Mouse (Mus musculus): ENCODE measurements at regions not wholly inside any gene's neighbourhood (a gene's known extent, or its start where the extent isn't known, plus 50 kb on each side); places are given as distances from the start of the nearest gene placed in this dataset.

DNA sequence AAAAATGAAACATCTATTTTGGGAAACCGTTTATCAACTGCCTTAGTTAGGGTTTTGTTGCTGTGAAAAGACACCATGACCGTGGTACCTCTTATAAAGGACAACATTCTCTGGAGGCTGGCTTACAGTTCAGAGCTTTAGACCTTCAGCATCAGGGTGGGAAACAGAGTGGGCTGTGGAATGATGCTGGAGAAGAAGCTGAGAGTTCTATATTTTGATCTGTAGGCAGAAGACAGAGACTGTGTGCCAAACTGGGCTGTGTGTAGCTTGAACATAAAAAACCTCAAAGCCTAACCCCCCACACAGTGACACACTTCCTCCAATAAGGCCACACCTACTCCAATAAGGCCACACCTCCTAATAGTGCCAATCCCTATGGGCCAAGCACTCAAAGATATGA, 158.8 kb downstream of the Npr3 start:
- H3K27ac ChIP-seq: no peak overlapping the region
- TF ChIP-seq CTCF (IDR thresholded peaks at IDR 0.05; ENCODE audit: low read depth): no peak
- no peak overlapping the region for H3K4me3 ChIP-seq (ENCODE audit: low read length)
- no peaks in the 10 kb centered on the region for H3K27me3 ChIP-seq (ENCODE audit: insufficient read depth, low read length)
- ATAC-seq: no peak
- H3K9ac ChIP-seq (replicated peaks; ENCODE audit: low read length): no peak overlapping the region
- no peak for DNase-seq (ENCODE audit: low spot score)
- no peaks in the 10 kb centered on the region for H3K4me1 ChIP-seq (ENCODE audit: insufficient read depth, low read length)
- H3K36me3 ChIP-seq (ENCODE audit: insufficient read depth, low read length): no peaks in the 10 kb centered on the region
- no peak overlapping the region for H3K4me2 ChIP-seq (ENCODE audit: low read depth, low read length)
- H3K9me3 ChIP-seq (ENCODE audit: low read length): no peaks in the 10 kb centered on the region
- 88% methylated on average over 2 of the region's 2 CpGs for WGBS

DNA sequence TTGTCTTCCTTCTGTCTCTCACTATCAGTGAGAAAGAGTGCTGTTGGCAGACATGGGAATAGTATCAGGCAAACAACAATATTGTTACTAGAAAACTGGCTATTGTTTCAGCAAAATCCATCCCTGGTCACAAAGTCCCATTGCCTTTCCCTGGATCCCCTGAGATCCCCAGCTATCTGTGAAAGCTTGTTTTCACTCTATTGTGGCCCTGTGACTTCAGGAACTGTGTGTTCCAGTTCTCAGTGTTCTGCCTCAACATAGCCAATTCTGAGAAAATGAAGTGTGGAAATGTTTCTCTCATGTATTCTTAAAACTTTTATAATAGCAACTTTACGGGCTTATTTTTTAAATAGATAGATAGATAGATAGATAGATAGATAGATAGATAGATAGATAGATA, 160.3 kb downstream of the Npr3 start:
- H3K27ac ChIP-seq: no peak overlapping the region

GRCm38 (mm10) chr15:11745629-11746372, 161.3 kb downstream of the Npr3 start:
- H3K9ac ChIP-seq (replicated peaks; ENCODE audit: low read length): no peak overlapping the region
- no peak for TF ChIP-seq CTCF (IDR thresholded peaks at IDR 0.05; ENCODE audit: low read depth)
- DNase-seq (ENCODE audit: low spot score): no peak

More for the DNA sequence above, 160.3 kb downstream of the Npr3 start:
- Histone ChIP-seq H3K9me3 (ENCODE audit: low read length) (no peaks in the 10 kb centered on the region), H3K4me2 (ENCODE audit: low read depth, low read length) (no peak overlapping the region), H3K4me3 (ENCODE audit: low read length) (no peak overlapping the region), H3K9ac (replicated peaks; ENCODE audit: low read length) (no peak overlapping the region), H3K4me1 (ENCODE audit: insufficient read depth, low read length) (0 out of 2 replicates have a peak, but pooled peaks cover under 1% of the 10 kb centered on the region), H3K36me3 (ENCODE audit: insufficient read depth, low read length) (no peaks in the 10 kb centered on the region), H3K27me3 (ENCODE audit: insufficient read depth, low read length) (no peaks in the 10 kb centered on the region)
- no peak for TF ChIP-seq CTCF (IDR thresholded peaks at IDR 0.05; ENCODE audit: low read depth)
- ATAC-seq (no peak), DNase-seq (ENCODE audit: low spot score) (no peak)
- 95% methylated on average over 1 of the region's 1 CpGs for WGBS

DNA sequence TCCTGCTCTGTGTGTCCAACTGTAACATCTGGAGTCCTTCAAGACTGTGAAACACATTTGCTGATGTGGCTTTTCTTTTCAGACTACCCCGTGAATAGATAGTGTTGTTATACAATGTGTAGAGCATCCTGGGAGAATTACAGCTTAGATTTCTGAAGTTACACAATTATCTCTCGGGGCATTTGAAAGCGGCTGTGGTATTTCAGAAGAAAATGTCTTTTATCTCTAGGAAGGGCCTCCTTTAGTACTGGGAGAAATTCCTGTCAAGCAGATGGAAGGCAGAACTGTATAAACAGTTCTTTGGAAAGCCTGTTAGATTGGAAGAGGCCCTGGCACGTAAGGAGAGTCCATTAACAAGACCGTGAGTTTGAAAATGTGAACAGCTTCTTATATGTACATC, 162.2 kb downstream of the Npr3 start:
- H3K4me3 ChIP-seq (ENCODE audit: low read length): no peak overlapping the region
- H3K9ac ChIP-seq (replicated peaks; ENCODE audit: low read length): no peak overlapping the region
- H3K4me1 ChIP-seq (ENCODE audit: insufficient read depth, low read length): peaks cover 5% of the 10 kb centered on the region; the same call in 1 of the 2 replicates
- H3K4me2 ChIP-seq (ENCODE audit: low read depth, low read length): no peak overlapping the region
- no peak for TF ChIP-seq CTCF (IDR thresholded peaks at IDR 0.05; ENCODE audit: low read depth)
- ATAC-seq (no peak), DNase-seq (ENCODE audit: low spot score) (no peak)
- 60% methylated on average over 5 of the region's 5 CpGs for WGBS
- no peaks in the 10 kb centered on the region for H3K36me3 ChIP-seq (ENCODE audit: insufficient read depth, low read length)
- H3K9me3 ChIP-seq (ENCODE audit: low read length): no peaks in the 10 kb centered on the region
- no peaks in the 10 kb centered on the region for H3K27me3 ChIP-seq (ENCODE audit: insufficient read depth, low read length)
- no peak overlapping the region for H3K27ac ChIP-seq

More at GRCm38 (mm10) chr15:11745629-11746372, 161.3 kb downstream of the Npr3 start:
- Histone ChIP-seq H3K27me3 (ENCODE audit: insufficient read depth, low read length) (no peaks in the 10 kb centered on the region), H3K4me1 (ENCODE audit: insufficient read depth, low read length) (peaks cover 5% of the 10 kb centered on the region; the same call in 1 of the 2 replicates), H3K4me3 (ENCODE audit: low read length) (no peak overlapping the region), H3K27ac (no peak overlapping the region), H3K9me3 (ENCODE audit: low read length) (no peaks in the 10 kb centered on the region), H3K4me2 (ENCODE audit: low read depth, low read length) (no peak overlapping the region), H3K36me3 (ENCODE audit: insufficient read depth, low read length) (no peaks in the 10 kb centered on the region)
- no peak for ATAC-seq
- 78% methylated on average over 9 of the region's 9 CpGs for WGBS

GRCm38 (mm10) chr15:11744296-11744695, 162.8 kb downstream of the Npr3 start:
- Histone ChIP-seq H3K9me3 (ENCODE audit: low read length) (no peaks in the 10 kb centered on the region), H3K4me2 (ENCODE audit: low read depth, low read length) (no peak overlapping the region), H3K9ac (replicated peaks; ENCODE audit: low read length) (no peak overlapping the region), H3K27ac (no peak overlapping the region), H3K4me1 (ENCODE audit: insufficient read depth, low read length) (peaks cover 5% of the 10 kb centered on the region; the same call in 1 of the 2 replicates), H3K4me3 (ENCODE audit: low read length) (no peak overlapping the region), H3K36me3 (ENCODE audit: insufficient read depth, low read length) (no peaks in the 10 kb centered on the region), H3K27me3 (ENCODE audit: insufficient read depth, low read length) (no peaks in the 10 kb centered on the region)
- 80% methylated on average over 2 of the region's 2 CpGs for WGBS
- TF ChIP-seq CTCF (IDR thresholded peaks at IDR 0.05; ENCODE audit: low read depth): no peak
- ATAC-seq (no peak), DNase-seq (ENCODE audit: low spot score) (no peak)

DNA sequence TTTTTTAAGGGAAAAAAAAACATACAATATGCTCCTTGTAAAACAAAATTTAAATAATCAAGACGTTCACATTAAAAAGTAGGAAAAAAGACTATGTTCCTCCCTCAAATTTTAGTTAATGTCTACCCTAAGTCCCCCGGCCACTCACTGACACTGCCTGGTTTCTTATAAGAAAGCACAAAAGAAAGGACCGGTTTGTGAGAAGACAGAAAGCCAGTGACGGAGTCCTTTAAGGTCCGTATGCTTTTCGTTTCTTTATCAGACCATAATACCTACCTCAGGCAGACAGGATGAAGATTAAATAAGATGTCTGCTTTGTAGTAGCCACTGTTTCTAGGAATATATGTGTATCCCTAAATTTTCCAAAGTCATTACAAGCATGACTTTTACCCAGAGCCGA, 164.3 kb downstream of the Npr3 start:
- no peak overlapping the region for H3K4me2 ChIP-seq (ENCODE audit: low read depth, low read length)
- no peak overlapping the region for H3K27ac ChIP-seq
- no peaks in the 10 kb centered on the region for H3K27me3 ChIP-seq (ENCODE audit: insufficient read depth, low read length)
- ATAC-seq: no peak
- no peak for DNase-seq (ENCODE audit: low spot score)
- no peak for TF ChIP-seq CTCF (IDR thresholded peaks at IDR 0.05; ENCODE audit: low read depth)
- no peak overlapping the region for H3K4me3 ChIP-seq (ENCODE audit: low read length)
- no peaks in the 10 kb centered on the region for H3K9me3 ChIP-seq (ENCODE audit: low read length)
- no peak overlapping the region for H3K9ac ChIP-seq (replicated peaks; ENCODE audit: low read length)
- H3K36me3 ChIP-seq (ENCODE audit: insufficient read depth, low read length): no peaks in the 10 kb centered on the region
- 79% methylated on average over 7 of the region's 7 CpGs for WGBS
- H3K4me1 ChIP-seq (ENCODE audit: insufficient read depth, low read length): peaks cover 5% of the 10 kb centered on the region; the same call in 1 of the 2 replicates

DNA sequence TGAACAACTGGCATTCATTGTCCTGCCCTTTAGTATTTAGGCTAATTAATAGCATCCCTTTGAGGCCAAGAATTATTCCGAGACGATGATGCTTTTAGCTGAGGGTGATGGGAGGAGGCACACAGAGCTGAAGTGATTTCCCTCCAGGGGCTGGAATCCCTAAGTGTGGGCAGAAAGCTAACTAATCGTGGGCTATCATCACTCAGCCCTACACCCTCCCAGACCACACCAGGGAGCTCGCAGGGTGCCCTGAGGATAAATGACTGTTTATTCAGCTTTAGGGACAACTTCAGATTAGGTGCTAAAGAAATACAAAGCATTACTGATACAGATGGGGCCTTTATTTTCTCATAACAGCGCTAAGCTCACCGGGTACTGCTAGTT, 164.7 kb downstream of the Npr3 start:
- Histone ChIP-seq H3K4me1 (ENCODE audit: insufficient read depth, low read length) (peaks cover 5% of the 10 kb centered on the region; the same call in 1 of the 2 replicates), H3K9ac (replicated peaks; ENCODE audit: low read length) (no peak overlapping the region), H3K4me3 (ENCODE audit: low read length) (no peak overlapping the region), H3K27me3 (ENCODE audit: insufficient read depth, low read length) (no peaks in the 10 kb centered on the region), H3K36me3 (ENCODE audit: insufficient read depth, low read length) (no peaks in the 10 kb centered on the region), H3K9me3 (ENCODE audit: low read length) (no peaks in the 10 kb centered on the region), H3K27ac (no peak overlapping the region), H3K4me2 (ENCODE audit: low read depth, low read length) (peak overlapping the region; percentile 21)
- no peak for TF ChIP-seq CTCF (IDR thresholded peaks at IDR 0.05; ENCODE audit: low read depth)
- WGBS: 28% methylated on average over 6 of the region's 6 CpGs
- 0 out of 2 replicates have a peak, but pooled peaks have one; percentile 32 for ATAC-seq
- DNase-seq (ENCODE audit: low spot score): no peak
